Mouse (Mus musculus) brain, adult 2 months (tissue): ENCODE results near the gene Gm2974.
"Not testable (repeated sequence)": the region's sequence is repeated elsewhere in the genome, so short reads cannot be mapped to it uniquely, and the experiment has no call there.

Source experiments
- DNase-seq: peaks from one replicate; pipeline ENCODE4 v3.0.0; 2011; ENCODE audit warnings: low read depth, low spot score

Gene Gm2974

DNA sequence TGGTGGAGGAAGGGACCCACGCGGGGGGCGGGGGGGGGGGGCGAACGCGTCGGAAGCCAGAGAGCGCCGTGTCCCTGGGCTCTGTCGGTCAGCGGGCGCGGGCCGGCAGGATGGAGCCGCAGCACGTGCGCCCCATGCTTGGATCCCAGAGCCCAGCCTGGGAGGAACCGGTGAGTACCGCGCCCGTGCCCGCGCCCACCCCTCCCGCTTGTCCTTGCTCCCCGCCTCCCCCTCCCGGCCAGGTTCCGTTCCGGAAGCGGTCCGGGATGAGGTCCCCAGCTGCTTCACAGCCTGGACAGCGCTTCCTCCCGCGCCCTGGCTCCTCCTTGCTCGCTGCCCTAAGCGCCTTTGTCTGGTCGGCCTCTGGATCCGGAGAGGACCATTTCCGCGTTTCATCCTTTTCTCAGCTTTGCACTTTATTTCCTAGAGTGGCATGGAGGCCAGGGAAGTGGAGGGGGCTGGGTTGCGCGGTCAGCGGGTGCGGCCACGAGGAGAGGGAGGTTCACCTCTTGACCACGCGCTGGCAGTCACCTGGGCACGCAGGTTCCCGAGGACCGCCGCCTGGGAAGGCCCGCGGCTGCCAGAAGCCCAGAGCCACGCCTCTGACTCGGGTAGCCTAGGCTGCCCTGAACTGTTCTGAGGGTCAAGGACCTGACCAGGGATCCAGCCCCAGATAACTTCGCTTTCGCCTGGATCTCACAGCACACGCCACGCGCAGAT is at the start of gene Gm2974:
Gm2974 (plus strand) TSS at position 86 of the 720 bp plus-strand sequence.
- not testable (repeated sequence) for DNase-seq

DNA sequence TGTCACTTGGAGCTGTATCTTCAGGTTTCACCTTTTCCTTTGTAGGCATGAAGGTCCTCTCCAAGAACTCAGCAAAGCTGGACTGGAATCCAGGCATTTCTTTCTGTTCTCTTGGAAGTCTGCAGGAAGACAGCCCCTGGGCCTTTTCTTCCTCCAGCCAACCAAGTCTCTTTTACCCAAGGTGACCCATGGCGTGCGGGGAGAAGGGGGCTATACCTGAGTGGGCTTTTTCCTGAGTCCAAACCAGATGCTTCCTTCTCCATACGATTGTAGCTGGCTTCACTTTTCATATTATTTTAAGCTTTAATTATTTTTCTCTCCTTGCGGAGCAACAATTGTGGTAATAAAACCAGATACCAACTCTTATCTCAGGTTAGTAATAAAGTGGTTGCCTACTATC is 40.7 kb upstream of the Gm2974 start:
- not testable (repeated sequence) for DNase-seq

DNA sequence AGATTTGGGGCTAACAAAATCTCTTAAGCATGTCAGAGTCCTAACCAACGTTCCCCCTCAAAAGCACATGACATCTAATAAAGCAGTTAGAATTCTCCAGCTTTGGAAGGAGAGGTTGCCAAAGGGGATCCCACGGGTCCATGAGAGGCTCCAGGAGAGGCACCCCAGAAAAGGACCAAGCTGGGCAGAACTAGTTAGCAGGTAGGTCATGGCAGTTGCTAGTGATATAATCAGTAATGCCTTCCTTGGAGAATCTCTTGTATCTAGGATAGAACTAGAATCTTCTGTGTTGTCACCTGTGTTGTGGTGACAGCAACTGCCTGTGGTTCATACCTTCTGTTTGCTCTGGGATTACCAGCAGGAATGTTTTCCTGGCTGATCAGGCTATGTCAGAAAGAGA is 17.6 kb upstream of the Gm2974 start, which contains the start of gene Gm3127:
Gm3127 (plus strand) TSS at position 301 of the 400 bp plus-strand sequence.
- DNase-seq: not testable (repeated sequence)

DNA sequence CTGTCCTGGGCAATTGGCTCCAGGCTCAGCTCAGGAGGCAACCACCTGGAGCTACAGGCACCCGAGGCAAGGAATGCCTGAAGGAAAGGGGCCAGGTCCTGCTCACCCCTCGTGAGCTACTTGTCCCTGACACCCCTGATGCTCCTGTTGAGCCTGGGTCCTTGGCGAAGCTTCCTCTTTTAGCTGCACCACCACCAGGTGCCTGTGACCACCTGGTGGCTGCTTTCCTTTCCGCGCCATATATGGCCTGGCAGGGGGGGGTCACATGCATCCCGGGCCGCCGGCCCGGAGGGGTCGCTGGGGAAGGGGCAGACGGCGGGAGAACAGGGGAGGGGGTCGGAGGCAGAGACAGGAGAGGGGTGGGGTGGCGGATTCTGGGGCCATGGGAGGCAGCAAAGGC is 346 bp upstream of the Gm2974 start:
- DNase-seq: not testable (repeated sequence)

DNA sequence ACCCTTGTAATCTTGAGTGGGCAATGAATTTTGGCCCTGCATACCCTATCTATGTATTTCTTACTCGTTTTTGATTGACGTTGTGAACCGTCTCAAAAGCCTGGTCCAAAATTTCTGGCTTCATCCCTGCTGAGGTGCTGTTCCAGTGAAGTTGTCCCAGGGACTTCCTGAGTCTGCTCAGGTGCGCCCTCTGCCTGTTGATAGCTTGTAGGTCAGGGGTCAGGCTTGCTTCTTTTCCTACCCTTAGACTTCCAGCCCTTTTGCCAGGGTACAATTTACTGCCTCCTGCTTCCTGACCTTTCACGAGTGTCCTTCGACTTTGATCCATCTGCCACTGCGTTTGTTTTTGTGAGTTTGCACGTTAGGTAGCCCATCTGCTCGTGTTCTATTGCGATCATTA is 999 bp downstream of the Gm2974 start:
- DNase-seq: not testable (repeated sequence)

DNA sequence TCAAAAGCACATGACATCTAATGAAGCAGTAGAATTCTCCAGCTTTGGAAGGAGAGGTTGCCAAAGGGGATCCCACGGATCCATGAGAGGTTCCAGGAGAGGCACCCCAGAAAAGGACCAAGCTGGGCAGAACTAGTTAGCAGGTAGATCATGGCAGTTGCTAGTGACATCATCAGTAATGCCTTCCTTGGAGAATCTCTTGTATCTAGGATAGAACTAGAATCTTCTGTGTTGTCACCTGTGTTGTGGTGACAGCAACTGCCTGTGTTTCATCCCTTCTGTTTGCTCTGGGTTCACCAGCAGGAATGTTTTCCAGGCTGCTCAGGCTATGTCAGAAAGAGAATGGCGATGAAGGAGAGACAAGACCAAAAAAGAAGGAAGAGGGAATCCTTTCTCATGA is 67.0 kb downstream of the Gm2974 start, which contains the start of gene Gm3138:
Gm3138 (plus strand) TSS at position 301 of the 400 bp plus-strand sequence.
- not testable (repeated sequence) for DNase-seq
